Mouse (Mus musculus) heart, postnatal 0 days (tissue): ENCODE results near the gene Bcas1. TPM values are rescaled to one million over a fixed set of nuclear protein-coding genes. Genes with fewer than 3 reads are reported as not detected.

Experiments
- ATAC-seq: fragments of 200-750 bp; cut with Nextera tagmentation; 2 replicates; pipeline ENCODE4 v1.8.0; 2017; ENCODE audit warnings: low read depth, moderate number of reproducible peaks, moderate library complexity; ENCODE audit not compliant: insufficient read depth
- DNase-seq: peaks from one replicate; pipeline ENCODE4 v3.0.0-alpha.2; 2016; ENCODE audit warnings: low spot score
- H3K27ac ChIP-seq: fragments of 300-500 bp; sonication (generic); 2 replicates; pipeline ENCODE4 v1.5.1; 2014; ENCODE audit warnings: low read depth, mild to moderate bottlenecking
- H3K27me3 ChIP-seq: fragments of 300-500 bp; sonication (generic); 2 replicates; pipeline ENCODE4 v1.6.1; 2014; ENCODE audit warnings: low read length, mixed read lengths; ENCODE audit not compliant: control insufficient read depth, insufficient read depth
- H3K36me3 ChIP-seq: fragments of 300-500 bp; sonication (generic); replicated peaks from 2 replicates; pipeline ENCODE4 v1.6.1; 2014; ENCODE audit warnings: low read length, mixed read lengths; ENCODE audit not compliant: control insufficient read depth, insufficient read depth
- H3K4me1 ChIP-seq: fragments of 300-500 bp; sonication (generic); 2 replicates; pipeline ENCODE4 v1.6.1; 2014; ENCODE audit warnings: antibody characterized with exemption; ENCODE audit not compliant: control insufficient read depth, insufficient read depth
- H3K4me2 ChIP-seq: fragments of 300-500 bp; sonication (generic); 2 replicates; pipeline ENCODE4 v1.6.1; 2014; ENCODE audit warnings: low read depth, mild to moderate bottlenecking, low read length, moderate library complexity
- H3K4me3 ChIP-seq: fragments of 300-500 bp; sonication (generic); 2 replicates; pipeline ENCODE4 v1.5.1; 2014; ENCODE audit warnings: low read depth, low read length
- H3K9ac ChIP-seq: fragments of 300-500 bp; sonication (generic); replicated peaks from 2 replicates; pipeline ENCODE4 v1.6.1; 2014; ENCODE audit warnings: low read depth, low read length, mixed read lengths
- H3K9me3 ChIP-seq: fragments of 300-500 bp; sonication (generic); replicated peaks from 2 replicates; pipeline ENCODE4 v1.6.1; 2016; ENCODE audit warnings: low read length; ENCODE audit not compliant: control insufficient read depth
- CTCF ChIP-seq: IDR thresholded peaks from 2 replicates; pipeline ENCODE4 v1.5.1; 2016; ENCODE audit warnings: antibody characterized with exemption, control low read depth, low read depth
- EP300 ChIP-seq: IDR thresholded peaks from 2 replicates; pipeline ENCODE4 v1.6.1; 2016; ENCODE audit warnings: antibody characterized with exemption, low read depth
- WGBS: fragments of 180-500 bp; shearing (Covaris S2); extraction: QIAGEN DNeasy Blood & Tissue Kit; methylation state at CpG from one replicate; pipeline ENCODE4 v1.1.7; 2014; 5-methylcytosine and 5-hydroxymethylcytosine counted together
- polyA plus RNA-seq: library from polyadenylated mRNA; unstranded; fragments of >200 nt; fragmentation: Nextera tagmentation; extraction: Ambion mirVana; gene quantifications from 2 replicates; pipeline ENCODE4 v1.2.1, GENCODE M21; 2015
- total RNA-seq: library from RNA; depleted of rRNA; stranded (reverse); fragments of >200 nt; gene quantifications from 2 replicates; pipeline ENCODE4 v1.2.3, GENCODE M21; 2014; ENCODE audit warnings: low replicate concordance

The Bcas1 gene
- total and polyA plus RNA-seq, 2 experiments from 2014 or later: 0.45 TPM; not detected in 1

- TF ChIP-seq CTCF (no peak), EP300 (no peak)
- no peaks in the 10 kb centered on the region for H3K4me1 ChIP-seq
- no peak overlapping the region for H3K9ac ChIP-seq
- H3K36me3 ChIP-seq: no peaks in the 10 kb centered on the region
- DNase-seq (no peak), ATAC-seq (no peak)
- H3K9me3 ChIP-seq: no peaks in the 10 kb centered on the region
- WGBS: 59% methylated on average over 4 of the region's 4 CpGs
- H3K27me3 ChIP-seq: peaks cover 32% of the 10 kb centered on the region
- H3K4me2 ChIP-seq: no peak overlapping the region
- H3K27ac ChIP-seq: no peak overlapping the region
- H3K4me3 ChIP-seq: no peak overlapping the region
These were observed 8.6 kb upstream of the Bcas1 start for GRCm38 (mm10) chr2:170436204-170436603.

- WGBS: 56% methylated on average over 6 of the region's 6 CpGs
- H3K9ac ChIP-seq: no peak overlapping the region
- no peaks in the 10 kb centered on the region for H3K36me3 ChIP-seq
- no peak overlapping the region for H3K27ac ChIP-seq
- no peak for ATAC-seq
- 0 out of 2 replicates have a peak, but pooled peaks cover 11% of the 10 kb centered on the region for H3K27me3 ChIP-seq
- no peaks in the 10 kb centered on the region for H3K9me3 ChIP-seq
- TF ChIP-seq CTCF (no peak), EP300 (no peak)
- no peak overlapping the region for H3K4me3 ChIP-seq
- H3K4me1 ChIP-seq: no peaks in the 10 kb centered on the region
- no peak for DNase-seq
- H3K4me2 ChIP-seq: no peak overlapping the region
These were observed 4.5 kb upstream of the Bcas1 start for GRCm38 (mm10) chr2:170432152-170432551.

GRCm38 (mm10) chr2:170428966-170429365 lies 1.3 kb upstream of the Bcas1 start:
- ATAC-seq: no peak
- H3K4me1 ChIP-seq: no peaks in the 10 kb centered on the region
- no peaks in the 10 kb centered on the region for H3K36me3 ChIP-seq
- no peak overlapping the region for H3K9ac ChIP-seq
- H3K27ac ChIP-seq: no peak overlapping the region
- H3K9me3 ChIP-seq: no peaks in the 10 kb centered on the region
- H3K27me3 ChIP-seq: no peaks in the 10 kb centered on the region
- WGBS: 58% methylated on average over 8 of the region's 8 CpGs
- no peak overlapping the region for H3K4me2 ChIP-seq
- no peak for DNase-seq
- H3K4me3 ChIP-seq: no peak overlapping the region
- TF ChIP-seq EP300: no peak
- TF ChIP-seq CTCF: no peak

GRCm38 (mm10) chr2:170424131-170424530 lies 3.5 kb downstream of the Bcas1 start:
- WGBS: 61% methylated on average over 3 of the region's 3 CpGs
- Histone ChIP-seq H3K4me3 (no peak overlapping the region), H3K4me2 (no peak overlapping the region), H3K36me3 (no peaks in the 10 kb centered on the region), H3K4me1 (no peaks in the 10 kb centered on the region), H3K9me3 (no peaks in the 10 kb centered on the region), H3K27me3 (no peaks in the 10 kb centered on the region), H3K9ac (no peak overlapping the region), H3K27ac (no peak overlapping the region)
- ATAC-seq (no peak; the same call in 1 of the 2 replicates), DNase-seq (no peak)
- TF ChIP-seq CTCF (no peak), EP300 (no peak)

- H3K9ac ChIP-seq: no peak overlapping the region
- H3K27me3 ChIP-seq: no peaks in the 10 kb centered on the region
- no peak for TF ChIP-seq EP300
- peak; percentile 15 for TF ChIP-seq CTCF
- 32% methylated on average over 4 of the region's 4 CpGs for WGBS
- no peak overlapping the region for H3K27ac ChIP-seq
- no peak for DNase-seq
- H3K36me3 ChIP-seq: no peaks in the 10 kb centered on the region
- no peak overlapping the region for H3K4me2 ChIP-seq
- ATAC-seq: no peak
- no peaks in the 10 kb centered on the region for H3K9me3 ChIP-seq
- no peaks in the 10 kb centered on the region for H3K4me1 ChIP-seq
- H3K4me3 ChIP-seq: no peak overlapping the region
These were observed 5.7 kb downstream of the Bcas1 start for GRCm38 (mm10) chr2:170421924-170422323.

GRCm38 (mm10) chr2:170418748-170419147 lies 8.9 kb downstream of the Bcas1 start:
- TF ChIP-seq CTCF (peak; percentile 30; the same call in 1 of the 2 replicates), EP300 (no peak)
- WGBS: 40% methylated on average over 10 of the region's 10 CpGs
- ATAC-seq: no peak

More at GRCm38 (mm10) chr2:170418748-170419147, 8.9 kb downstream of the Bcas1 start:
- H3K4me1 ChIP-seq: no peaks in the 10 kb centered on the region
- H3K9ac ChIP-seq: no peak overlapping the region
- no peak overlapping the region for H3K4me2 ChIP-seq
- H3K27ac ChIP-seq: no peak overlapping the region
- H3K27me3 ChIP-seq: no peaks in the 10 kb centered on the region
- no peak overlapping the region for H3K4me3 ChIP-seq
- H3K9me3 ChIP-seq: no peaks in the 10 kb centered on the region
- no peak for DNase-seq
- no peaks in the 10 kb centered on the region for H3K36me3 ChIP-seq
